Mouse (Mus musculus) embryonic fibroblast, embryonic 13.5 days (primary cell): ENCODE data around the gene H2-T24.

ENCODE experiments used
- CTCF ChIP-seq: IDR thresholded peaks from 2 replicates; pipeline ENCODE4 v1.5.1; 2011; ENCODE audit warnings: mild to moderate bottlenecking, control low read depth, low read length, moderate library complexity, borderline replicate concordance; ENCODE audit not compliant: insufficient read depth
- POLR2A ChIP-seq: IDR thresholded peaks from 2 replicates; pipeline ENCODE4 v1.6.1; 2011; ENCODE audit warnings: low read depth, mild to moderate bottlenecking, control low read depth, low read length, moderate library complexity

DNA sequence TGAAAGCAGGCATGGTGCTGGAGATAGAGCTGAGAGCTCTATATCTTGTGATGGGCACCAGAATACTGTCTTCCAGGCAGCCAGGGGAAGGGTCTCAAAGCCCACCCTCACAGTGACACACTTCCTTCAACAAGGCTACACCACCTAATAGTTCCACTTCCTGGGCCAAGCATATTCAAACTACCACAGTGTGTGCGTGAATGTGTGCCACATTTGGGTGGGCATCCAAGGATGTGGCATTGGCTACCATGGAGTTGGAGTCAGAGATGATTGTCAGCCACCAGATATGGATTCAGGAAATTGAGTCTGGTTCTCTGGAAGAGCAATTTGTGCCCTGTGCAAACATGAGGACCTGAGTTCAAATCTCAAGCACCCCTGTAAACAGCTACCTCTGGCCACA, 949 bp upstream of the H2-T24 start:
- TF ChIP-seq CTCF (no peak), POLR2A (no peak)
